Mouse (Mus musculus): ENCODE results near the gene Grm4. TPM values are rescaled to one million over a fixed set of nuclear protein-coding genes. Genes with fewer than 3 reads are reported as not detected.

Gene Grm4
- polyA plus RNA-seq, 1 experiment from 2014 or later: 0.68 TPM

GRCm38 (mm10) chr17:27454396-27454795, 66.8 kb downstream of the Grm4 start:
- no peak for ATAC-seq (ENCODE audit: insufficient number of reproducible peaks, insufficient read depth, low FRiP score, low TSS enrichment)
- Histone ChIP-seq H3K4me2 (replicated peaks) (no peak overlapping the region), H3K9me3 (no peaks in the 10 kb centered on the region), H3K4me3 (no peak overlapping the region), H3K27me3 (no peaks in the 10 kb centered on the region), H3K36me3 (no peaks in the 10 kb centered on the region), H3K9ac (no peak overlapping the region), H3K4me1 (no peaks in the 10 kb centered on the region), H3K27ac (no peak overlapping the region)
- 87% methylated on average over 11 of the region's 11 CpGs for WGBS

GRCm38 (mm10) chr17:27453045-27453444, 68.2 kb downstream of the Grm4 start:
- Histone ChIP-seq H3K4me3 (no peak overlapping the region), H3K9ac (no peak overlapping the region), H3K36me3 (no peaks in the 10 kb centered on the region), H3K27me3 (no peaks in the 10 kb centered on the region), H3K4me1 (no peaks in the 10 kb centered on the region), H3K4me2 (replicated peaks) (no peak overlapping the region), H3K27ac (no peak overlapping the region), H3K9me3 (no peaks in the 10 kb centered on the region)
- no peak for ATAC-seq (ENCODE audit: insufficient number of reproducible peaks, insufficient read depth, low FRiP score, low TSS enrichment)
- WGBS: 78% methylated on average over 8 of the region's 8 CpGs

GRCm38 (mm10) chr17:27451787-27452186, 69.4 kb downstream of the Grm4 start:
- 24% methylated on average over 9 of the region's 9 CpGs for WGBS
- H3K27ac ChIP-seq: no peak overlapping the region

GRCm38 (mm10) chr17:27451216-27451615, 70.0 kb downstream of the Grm4 start:
- WGBS: 84% methylated on average over 14 of the region's 14 CpGs
- no peak for ATAC-seq (ENCODE audit: insufficient number of reproducible peaks, insufficient read depth, low FRiP score, low TSS enrichment)

More at GRCm38 (mm10) chr17:27451787-27452186, 69.4 kb downstream of the Grm4 start:
- Histone ChIP-seq H3K9me3 (no peaks in the 10 kb centered on the region), H3K4me3 (no peak overlapping the region), H3K27me3 (no peaks in the 10 kb centered on the region), H3K36me3 (no peaks in the 10 kb centered on the region), H3K9ac (no peak overlapping the region), H3K4me2 (replicated peaks) (no peak overlapping the region), H3K4me1 (no peaks in the 10 kb centered on the region)
- no peak for ATAC-seq (ENCODE audit: insufficient number of reproducible peaks, insufficient read depth, low FRiP score, low TSS enrichment)

GRCm38 (mm10) chr17:27449757-27450330, 71.4 kb downstream of the Grm4 start:
- no peak for ATAC-seq (ENCODE audit: insufficient number of reproducible peaks, insufficient read depth, low FRiP score, low TSS enrichment)
- H3K9ac ChIP-seq: no peak overlapping the region
- 84% methylated on average over 14 of the region's 14 CpGs for WGBS
- H3K27ac ChIP-seq: no peak overlapping the region
- H3K27me3 ChIP-seq: no peaks in the 10 kb centered on the region
- no peaks in the 10 kb centered on the region for H3K36me3 ChIP-seq
- no peak overlapping the region for H3K4me2 ChIP-seq (replicated peaks)
- H3K9me3 ChIP-seq: no peaks in the 10 kb centered on the region
- H3K4me1 ChIP-seq: no peaks in the 10 kb centered on the region
- no peak overlapping the region for H3K4me3 ChIP-seq

More at GRCm38 (mm10) chr17:27451216-27451615, 70.0 kb downstream of the Grm4 start:
- Histone ChIP-seq H3K4me2 (replicated peaks) (no peak overlapping the region), H3K4me1 (no peaks in the 10 kb centered on the region), H3K9ac (no peak overlapping the region), H3K4me3 (no peak overlapping the region), H3K36me3 (no peaks in the 10 kb centered on the region), H3K27ac (no peak overlapping the region), H3K9me3 (no peaks in the 10 kb centered on the region), H3K27me3 (no peaks in the 10 kb centered on the region)

- ATAC-seq (ENCODE audit: insufficient number of reproducible peaks, insufficient read depth, low FRiP score, low TSS enrichment): no peak
- 72% methylated on average over 6 of the region's 6 CpGs for WGBS
- H3K4me3 ChIP-seq: no peak overlapping the region
- no peaks in the 10 kb centered on the region for H3K4me1 ChIP-seq
- H3K36me3 ChIP-seq: no peaks in the 10 kb centered on the region
- no peak overlapping the region for H3K27ac ChIP-seq
- no peak overlapping the region for H3K9ac ChIP-seq
- no peak overlapping the region for H3K4me2 ChIP-seq (replicated peaks)
- H3K27me3 ChIP-seq: no peaks in the 10 kb centered on the region
- no peaks in the 10 kb centered on the region for H3K9me3 ChIP-seq
These were observed 72.5 kb downstream of the Grm4 start for GRCm38 (mm10) chr17:27448749-27449148.

GRCm38 (mm10) chr17:27445364-27446075, 75.7 kb downstream of the Grm4 start:
- 0 out of 2 replicates have a peak, but pooled peaks cover 3% of the 10 kb centered on the region for H3K4me1 ChIP-seq
- no peak for ATAC-seq (ENCODE audit: insufficient number of reproducible peaks, insufficient read depth, low FRiP score, low TSS enrichment)
- H3K9me3 ChIP-seq: no peaks in the 10 kb centered on the region
- H3K9ac ChIP-seq: no peak overlapping the region
- no peaks in the 10 kb centered on the region for H3K36me3 ChIP-seq
- no peak overlapping the region for H3K4me3 ChIP-seq
- H3K27me3 ChIP-seq: no peaks in the 10 kb centered on the region
- no peak overlapping the region for H3K4me2 ChIP-seq (replicated peaks)
- no peak overlapping the region for H3K27ac ChIP-seq
- WGBS: 60% methylated on average over 17 of the region's 17 CpGs

GRCm38 (mm10) chr17:27442538-27443113, 78.6 kb downstream of the Grm4 start:
- Histone ChIP-seq H3K36me3 (no peaks in the 10 kb centered on the region), H3K4me2 (replicated peaks) (no peak overlapping the region), H3K27me3 (no peaks in the 10 kb centered on the region), H3K4me3 (no peak overlapping the region), H3K9ac (no peak overlapping the region), H3K4me1 (0 out of 2 replicates have a peak, but pooled peaks cover 3% of the 10 kb centered on the region), H3K27ac (no peak overlapping the region), H3K9me3 (no peaks in the 10 kb centered on the region)
- 52% methylated on average over 13 of the region's 13 CpGs for WGBS
- no peak for ATAC-seq (ENCODE audit: insufficient number of reproducible peaks, insufficient read depth, low FRiP score, low TSS enrichment)

- no peaks in the 10 kb centered on the region for H3K27me3 ChIP-seq
These were observed 79.4 kb downstream of the Grm4 start for GRCm38 (mm10) chr17:27441778-27442177.

GRCm38 (mm10) chr17:27435799-27436198, 85.4 kb downstream of the Grm4 start:
- Histone ChIP-seq H3K27ac (no peak overlapping the region), H3K36me3 (no peaks in the 10 kb centered on the region), H3K9me3 (no peaks in the 10 kb centered on the region), H3K9ac (no peak overlapping the region), H3K4me3 (no peak overlapping the region), H3K4me2 (replicated peaks) (no peak overlapping the region), H3K4me1 (peaks cover 16% of the 10 kb centered on the region), H3K27me3 (no peaks in the 10 kb centered on the region)
- no peak for ATAC-seq (ENCODE audit: insufficient number of reproducible peaks, insufficient read depth, low FRiP score, low TSS enrichment)
- WGBS: 12% methylated on average over 13 of the region's 13 CpGs

More at GRCm38 (mm10) chr17:27441778-27442177, 79.4 kb downstream of the Grm4 start:
- no peaks in the 10 kb centered on the region for H3K9me3 ChIP-seq
- no peak overlapping the region for H3K27ac ChIP-seq
- H3K4me1 ChIP-seq: 0 out of 2 replicates have a peak, but pooled peaks cover 3% of the 10 kb centered on the region
- 61% methylated on average over 7 of the region's 7 CpGs for WGBS
- H3K4me2 ChIP-seq (replicated peaks): no peak overlapping the region
- no peak overlapping the region for H3K4me3 ChIP-seq
- no peak for ATAC-seq (ENCODE audit: insufficient number of reproducible peaks, insufficient read depth, low FRiP score, low TSS enrichment)
- H3K36me3 ChIP-seq: no peaks in the 10 kb centered on the region
- H3K9ac ChIP-seq: no peak overlapping the region

GRCm38 (mm10) chr17:27435225-27435624, 86.0 kb downstream of the Grm4 start:
- Histone ChIP-seq H3K9ac (no peak overlapping the region), H3K4me3 (no peak overlapping the region), H3K9me3 (no peaks in the 10 kb centered on the region), H3K4me1 (peaks cover 16% of the 10 kb centered on the region), H3K4me2 (replicated peaks) (no peak overlapping the region), H3K27me3 (no peaks in the 10 kb centered on the region), H3K36me3 (no peaks in the 10 kb centered on the region), H3K27ac (no peak overlapping the region)
- 92% methylated on average over 15 of the region's 15 CpGs for WGBS
- no peak for ATAC-seq (ENCODE audit: insufficient number of reproducible peaks, insufficient read depth, low FRiP score, low TSS enrichment)

GRCm38 (mm10) chr17:27434066-27434465, 87.1 kb downstream of the Grm4 start:
- no peak overlapping the region for H3K9ac ChIP-seq
- no peak overlapping the region for H3K27ac ChIP-seq
- H3K4me1 ChIP-seq: peaks cover 16% of the 10 kb centered on the region
- no peaks in the 10 kb centered on the region for H3K36me3 ChIP-seq
- no peak overlapping the region for H3K4me2 ChIP-seq (replicated peaks)
- no peak for ATAC-seq (ENCODE audit: insufficient number of reproducible peaks, insufficient read depth, low FRiP score, low TSS enrichment)
- H3K27me3 ChIP-seq: no peaks in the 10 kb centered on the region
- 68% methylated on average over 1 of the region's 1 CpGs for WGBS
- H3K9me3 ChIP-seq: no peaks in the 10 kb centered on the region
- no peak overlapping the region for H3K4me3 ChIP-seq

Data from embryonic facial prominence, embryonic 12.5 days (tissue).